Mouse (Mus musculus) lung, embryonic 14.5 days (tissue): ENCODE data around the gene Megf11. TPM values are rescaled to one million over a fixed set of nuclear protein-coding genes. Genes with fewer than 3 reads are reported as not detected.

Experiments used
- ATAC-seq: fragments of 200-750 bp; cut with Nextera tagmentation; 2 replicates; pipeline ENCODE4 v1.8.0; 2017; ENCODE audit warnings: mild to moderate bottlenecking, moderate TSS enrichment, moderate library complexity; ENCODE audit not compliant: insufficient read depth
- DNase-seq: peaks from one replicate; pipeline ENCODE4 v3.0.0-alpha.2; 2015
- H3K27ac ChIP-seq: fragments of 300-500 bp; sonication (generic); 2 replicates; pipeline ENCODE4 v1.5.1; 2014; ENCODE audit warnings: low read depth, mild to moderate bottlenecking, moderate library complexity
- H3K27me3 ChIP-seq: fragments of 300-500 bp; sonication (generic); 2 replicates; pipeline ENCODE4 v1.6.1; 2014; ENCODE audit warnings: low read length, control low read depth; ENCODE audit not compliant: insufficient read depth
- H3K36me3 ChIP-seq: fragments of 300-500 bp; sonication (generic); 2 replicates; pipeline ENCODE4 v1.6.1; 2014; ENCODE audit warnings: control low read depth; ENCODE audit not compliant: insufficient read depth
- H3K4me1 ChIP-seq: fragments of 300-500 bp; sonication (generic); 2 replicates; pipeline ENCODE4 v1.6.1; 2014; ENCODE audit warnings: antibody characterized with exemption, control low read depth; ENCODE audit not compliant: insufficient read depth
- H3K4me2 ChIP-seq: fragments of 300-500 bp; sonication (generic); 2 replicates; pipeline ENCODE4 v1.6.1; 2014; ENCODE audit warnings: mild to moderate bottlenecking
- H3K4me3 ChIP-seq: fragments of 300-500 bp; sonication (generic); 2 replicates; pipeline ENCODE4 v1.5.1; 2014; ENCODE audit warnings: low read depth, low read length
- H3K9ac ChIP-seq: fragments of 300-500 bp; sonication (generic); 2 replicates; pipeline ENCODE4 v1.6.1; 2014
- H3K9me3 ChIP-seq: fragments of 300-500 bp; sonication (generic); 2 replicates; pipeline ENCODE4 v1.6.1; 2016; ENCODE audit warnings: low read depth, low read length, control low read depth
- CTCF ChIP-seq: IDR thresholded peaks from 2 replicates; pipeline ENCODE4 v1.5.1; 2016; ENCODE audit warnings: antibody characterized with exemption, low read depth
- WGBS: fragments of 180-500 bp; shearing (Covaris S2); extraction: QIAGEN DNeasy Blood & Tissue Kit; methylation state at CpG from one replicate; pipeline ENCODE4 v1.1.7; 2014; 5-methylcytosine and 5-hydroxymethylcytosine counted together
- polyA plus RNA-seq: library from polyadenylated mRNA; unstranded; fragments of >200 nt; fragmentation: Nextera tagmentation; extraction: Ambion mirVana; gene quantifications from 2 replicates; pipeline ENCODE4 v1.2.1, GENCODE M21; 2014

Gene Megf11
- polyA plus RNA-seq, 1 experiment from 2014 or later = 1.6 TPM

DNA sequence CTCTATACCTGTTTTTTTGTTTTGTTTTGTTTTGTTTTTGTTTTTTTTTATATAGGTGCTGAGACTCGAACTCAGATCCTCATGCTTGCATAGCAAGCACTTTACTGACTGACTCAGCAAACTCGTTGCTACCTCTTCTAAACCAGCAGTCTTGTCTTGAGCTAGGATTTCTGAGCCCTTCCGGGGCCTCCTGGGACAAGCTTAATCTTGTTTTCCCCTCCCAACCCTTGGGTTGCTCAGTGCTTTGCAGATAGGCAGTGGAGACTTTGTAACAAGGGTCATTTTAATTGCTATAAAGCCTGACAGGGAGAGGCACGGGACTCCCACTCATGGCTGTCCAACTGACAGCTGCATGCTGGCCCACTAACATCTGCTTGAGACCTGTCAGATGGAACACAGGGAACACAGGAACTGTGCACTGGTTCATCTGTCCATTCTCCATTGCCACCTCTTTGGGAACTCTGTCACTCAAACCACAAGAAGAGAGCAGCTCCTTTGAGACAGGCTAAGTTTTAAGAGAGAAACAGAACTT lies 147.4 kb downstream of the Megf11 start:
- no peak overlapping the region for H3K4me3 ChIP-seq
- H3K4me1 ChIP-seq = no peaks in the 10 kb centered on the region
- DNase-seq = no peak
- H3K9me3 ChIP-seq = no peaks in the 10 kb centered on the region
- no peak overlapping the region for H3K4me2 ChIP-seq
- no peak overlapping the region for H3K9ac ChIP-seq
- H3K27ac ChIP-seq = no peak overlapping the region
- no peaks in the 10 kb centered on the region for H3K27me3 ChIP-seq
- 49% methylated on average over 4 of the region's 4 CpGs for WGBS
- no peak for ATAC-seq
- H3K36me3 ChIP-seq = no peaks in the 10 kb centered on the region
- TF ChIP-seq CTCF = no peak

DNA sequence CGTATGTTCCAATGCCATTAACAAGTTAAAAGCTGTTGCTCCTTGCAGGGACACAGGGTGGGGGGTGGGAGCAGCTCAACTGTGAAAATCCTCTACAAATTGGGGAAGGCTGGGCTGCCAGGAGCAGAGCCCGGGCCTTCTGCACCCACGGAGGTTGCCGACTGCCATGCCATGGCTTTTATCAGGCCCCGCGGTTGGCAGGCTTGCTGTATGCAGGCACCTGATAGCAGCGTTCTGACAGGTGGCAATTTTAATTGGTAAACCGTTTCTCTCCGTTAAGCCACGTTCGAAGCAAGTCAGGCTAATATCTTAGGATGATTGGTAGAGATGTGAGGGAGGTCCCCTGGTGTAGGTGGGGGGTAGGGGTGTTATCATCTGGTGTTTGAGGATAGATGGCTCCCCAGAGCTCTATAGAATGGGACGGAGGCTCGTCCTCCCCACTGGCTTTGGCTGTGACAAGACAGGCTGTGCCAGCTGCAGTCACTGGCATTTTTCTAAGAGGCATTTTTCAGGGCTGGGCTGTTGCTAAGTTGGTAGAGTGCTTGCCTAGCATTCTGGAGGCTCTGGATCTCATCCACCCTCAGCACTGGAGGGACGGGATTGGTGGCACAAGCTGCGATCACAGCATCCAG lies 148.2 kb downstream of the Megf11 start:
- DNase-seq (no peak), ATAC-seq (no peak; the same call in 1 of the 2 replicates)
- TF ChIP-seq CTCF = no peak

DNA sequence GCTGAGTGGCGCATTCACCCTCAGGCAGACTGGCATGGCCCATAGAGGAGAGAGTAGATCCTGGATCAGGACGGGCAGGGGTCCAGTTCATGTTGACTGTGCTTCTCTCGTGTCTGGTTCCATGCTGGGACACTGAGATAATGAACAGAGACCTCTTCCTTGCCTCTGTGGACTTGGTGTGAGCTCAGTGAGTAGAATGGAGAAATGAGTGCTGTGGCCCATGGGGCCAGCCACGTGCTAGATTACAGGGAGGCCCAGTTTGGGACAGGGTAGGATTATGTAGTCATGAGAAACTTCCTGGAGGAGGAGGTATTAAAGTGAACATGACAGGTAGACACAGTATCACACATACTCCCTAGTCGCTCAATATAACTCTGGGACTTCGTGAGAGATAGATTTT lies 148.9 kb downstream of the Megf11 start:
- ATAC-seq (no peak), DNase-seq (no peak)
- WGBS = 60% methylated on average over 6 of the region's 6 CpGs
- Histone ChIP-seq H3K36me3 (no peaks in the 10 kb centered on the region), H3K9me3 (no peaks in the 10 kb centered on the region), H3K4me3 (no peak overlapping the region), H3K27ac (peak overlapping the region; percentile 27; the same call in 1 of the 2 replicates), H3K4me2 (no peak overlapping the region), H3K27me3 (no peaks in the 10 kb centered on the region), H3K9ac (no peak overlapping the region), H3K4me1 (no peaks in the 10 kb centered on the region)
- TF ChIP-seq CTCF = no peak

More for the DNA sequence above, 148.2 kb downstream of the Megf11 start:
- Histone ChIP-seq H3K4me2 (no peak overlapping the region), H3K4me3 (no peak overlapping the region), H3K4me1 (no peaks in the 10 kb centered on the region), H3K9me3 (no peaks in the 10 kb centered on the region), H3K9ac (no peak overlapping the region), H3K36me3 (no peaks in the 10 kb centered on the region), H3K27me3 (no peaks in the 10 kb centered on the region), H3K27ac (no peak overlapping the region; the same call in 1 of the 2 replicates)
- WGBS = 22% methylated on average over 15 of the region's 15 CpGs

DNA sequence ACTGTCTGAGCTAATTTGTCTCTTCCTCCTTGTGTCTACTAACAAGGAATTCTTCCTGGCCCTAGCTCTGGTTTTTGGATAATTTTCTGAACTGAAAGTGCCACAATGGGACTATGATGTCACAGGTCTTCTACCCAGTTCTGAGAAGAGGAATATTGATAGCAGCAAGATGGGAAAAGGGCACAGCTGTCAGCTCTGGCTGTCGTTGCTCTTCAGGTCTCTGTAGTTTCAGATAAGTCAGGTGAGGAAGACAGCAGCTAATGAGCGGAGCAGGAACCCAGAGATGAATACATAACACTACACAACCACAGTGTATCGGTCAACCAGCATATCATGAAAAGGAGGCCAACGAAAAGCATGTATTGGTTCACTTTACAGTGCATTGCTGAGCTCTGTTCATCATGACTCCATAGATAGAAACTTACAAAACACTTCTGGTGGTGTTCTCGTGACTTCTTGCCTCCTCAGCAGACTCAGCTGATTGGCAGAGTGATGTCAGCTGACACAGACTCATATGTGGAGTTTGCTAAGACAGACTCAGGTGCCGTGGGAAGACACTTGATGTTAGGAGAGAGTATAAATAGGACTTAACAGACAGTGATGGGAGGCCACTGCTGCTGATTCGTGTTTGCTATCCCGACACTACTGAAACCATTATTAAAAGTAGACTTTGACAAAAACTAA lies 149.6 kb downstream of the Megf11 start:
- Histone ChIP-seq H3K36me3 (no peaks in the 10 kb centered on the region), H3K9ac (no peak overlapping the region), H3K27ac (no peak overlapping the region; the same call in 1 of the 2 replicates), H3K4me3 (no peak overlapping the region), H3K4me2 (no peak overlapping the region), H3K9me3 (no peaks in the 10 kb centered on the region), H3K4me1 (no peaks in the 10 kb centered on the region), H3K27me3 (no peaks in the 10 kb centered on the region)
- WGBS = 78% methylated on average over 8 of the region's 8 CpGs
- no peak for TF ChIP-seq CTCF
- DNase-seq (no peak), ATAC-seq (no peak)

DNA sequence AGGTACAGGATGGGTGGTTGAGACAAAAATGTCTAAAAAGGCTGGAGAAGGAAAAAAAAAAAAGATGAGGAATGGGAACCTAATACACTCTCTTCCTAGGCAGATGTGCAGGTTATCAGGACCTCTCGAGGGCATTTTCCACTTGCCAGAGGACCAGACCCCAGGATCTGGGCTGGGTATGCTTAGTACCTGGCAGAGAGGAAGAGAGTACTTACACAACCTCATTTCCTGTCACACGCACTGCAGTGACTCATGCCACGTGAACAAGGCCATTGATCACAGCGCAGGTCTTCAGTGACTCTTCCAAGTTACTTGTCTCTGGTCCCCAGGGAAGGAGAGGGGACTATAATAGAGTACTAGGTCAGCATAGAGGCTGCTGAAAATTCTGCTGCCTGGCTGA lies 152.4 kb downstream of the Megf11 start:
- Histone ChIP-seq H3K9me3 (no peaks in the 10 kb centered on the region), H3K9ac (no peak overlapping the region), H3K4me1 (no peaks in the 10 kb centered on the region), H3K4me3 (no peak overlapping the region), H3K27ac (no peak overlapping the region), H3K36me3 (no peaks in the 10 kb centered on the region), H3K4me2 (no peak overlapping the region), H3K27me3 (no peaks in the 10 kb centered on the region)
- 63% methylated on average over 4 of the region's 4 CpGs for WGBS
- TF ChIP-seq CTCF = no peak
- ATAC-seq (no peak), DNase-seq (no peak)

DNA sequence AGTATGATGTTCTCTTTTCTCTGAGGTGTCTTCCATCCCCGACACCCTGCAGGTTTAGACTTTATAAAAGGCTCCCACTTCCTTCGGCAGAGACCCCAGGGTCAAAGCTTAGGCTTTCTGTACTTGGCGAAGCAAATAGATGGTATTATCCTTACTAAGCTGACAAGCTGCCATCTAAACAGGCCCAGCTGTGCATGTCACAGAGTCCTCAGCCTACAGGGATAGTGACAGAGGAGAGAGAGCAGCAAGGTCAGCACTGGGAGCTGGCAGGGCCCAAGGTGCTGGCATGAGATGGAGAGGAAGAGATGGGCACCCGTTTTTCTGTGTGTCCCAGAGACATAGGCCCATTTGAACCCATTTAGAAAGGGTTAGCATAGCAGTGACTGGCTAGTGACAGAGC lies 156.8 kb downstream of the Megf11 start:
- Histone ChIP-seq H3K4me1 (0 out of 2 replicates have a peak, but pooled peaks cover 2% of the 10 kb centered on the region), H3K4me2 (no peak overlapping the region), H3K9ac (no peak overlapping the region), H3K9me3 (no peaks in the 10 kb centered on the region), H3K27me3 (no peaks in the 10 kb centered on the region), H3K27ac (no peak overlapping the region), H3K36me3 (no peaks in the 10 kb centered on the region), H3K4me3 (no peak overlapping the region)
- WGBS = 31% methylated on average over 4 of the region's 4 CpGs
- TF ChIP-seq CTCF = no peak
- peak; percentile 70 for DNase-seq
- no peak for ATAC-seq

DNA sequence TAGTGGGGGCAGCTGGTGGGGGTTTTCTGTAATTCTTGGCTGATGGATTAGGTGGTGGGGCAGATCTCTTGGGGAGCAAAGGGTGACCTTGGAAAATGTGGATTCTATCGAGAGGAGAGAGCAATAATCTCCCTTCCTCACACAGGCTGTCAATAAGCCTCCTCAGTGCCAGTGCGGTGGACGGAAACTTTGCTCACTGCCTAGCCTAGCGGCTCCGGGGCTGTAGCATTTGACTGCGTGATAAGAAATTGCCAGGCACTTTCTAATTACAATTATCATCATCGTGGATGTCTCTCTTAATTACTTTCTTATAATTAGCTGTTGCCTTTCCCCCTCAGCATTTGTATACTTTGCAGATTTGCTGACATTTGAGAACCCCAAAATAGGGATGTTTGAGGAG lies 157.7 kb downstream of the Megf11 start:
- H3K4me2 ChIP-seq = no peak overlapping the region
- ATAC-seq (no peak), DNase-seq (peak; percentile 40)
- no peaks in the 10 kb centered on the region for H3K27me3 ChIP-seq
- H3K27ac ChIP-seq = no peak overlapping the region
- no peaks in the 10 kb centered on the region for H3K36me3 ChIP-seq
- 14% methylated on average over 7 of the region's 7 CpGs for WGBS
- H3K4me3 ChIP-seq = no peak overlapping the region
- no peaks in the 10 kb centered on the region for H3K9me3 ChIP-seq
- H3K4me1 ChIP-seq = 0 out of 2 replicates have a peak, but pooled peaks cover 2% of the 10 kb centered on the region
- H3K9ac ChIP-seq = no peak overlapping the region
- TF ChIP-seq CTCF = no peak
